Mouse (Mus musculus) testis, adult 2 months (tissue): ENCODE measurements around the gene Nt5dc2. TPM values are rescaled to one million over a fixed set of nuclear protein-coding genes. Genes with fewer than 3 reads are reported as not detected.

Source experiments
- H3K27ac ChIP-seq: fragments of 200-500 bp; 2 replicates; pipeline ENCODE4 v1.5.1; 2012; ENCODE audit warnings: low read depth, low read length; ENCODE audit not compliant: control insufficient read depth, insufficient read depth
- H3K27me3 ChIP-seq: fragments of 200-500 bp; 2 replicates; pipeline ENCODE4 v1.6.1; 2012; ENCODE audit warnings: mild to moderate bottlenecking, low read length, moderate library complexity; ENCODE audit not compliant: control insufficient read depth, insufficient read depth
- H3K36me3 ChIP-seq: fragments of 200-500 bp; 2 replicates; pipeline ENCODE4 v1.6.1; 2012; ENCODE audit warnings: mild to moderate bottlenecking, low read length; ENCODE audit not compliant: control insufficient read depth, insufficient read depth
- H3K4me1 ChIP-seq: fragments of 200-500 bp; 2 replicates; pipeline ENCODE4 v1.6.1; 2012; ENCODE audit warnings: low read length; ENCODE audit not compliant: control insufficient read depth, insufficient read depth
- H3K4me3 ChIP-seq: fragments of 200-500 bp; 2 replicates; pipeline ENCODE4 v1.5.1; 2012; ENCODE audit warnings: low read depth, mild to moderate bottlenecking, low read length, moderate library complexity, mixed read lengths; ENCODE audit not compliant: control insufficient read depth
- CTCF ChIP-seq: fragments of 200-500 bp; IDR thresholded peaks from 2 replicates; pipeline ENCODE4 v1.5.1; 2012; ENCODE audit warnings: low read depth, mild to moderate bottlenecking, inconsistent platforms, low read length, moderate library complexity; ENCODE audit not compliant: control insufficient read depth, insufficient read depth, insufficient replicate concordance
- POLR2A ChIP-seq: fragments of 200-500 bp; IDR thresholded peaks from 2 replicates; pipeline ENCODE4 v1.6.1; 2012; ENCODE audit warnings: low read depth, mild to moderate bottlenecking, inconsistent platforms, low read length, moderate library complexity; ENCODE audit not compliant: control insufficient read depth
- polyA plus RNA-seq: library from polyadenylated mRNA; depleted of rRNA; stranded (reverse); fragments of >200 nt; gene quantifications from 2 replicates; pipeline ENCODE4 v1.2.3, GENCODE M21; 2012; rRNA removed

Nt5dc2 gene
- polyA plus RNA-seq, 1 experiment: 24.4 TPM

GRCm38 (mm10) chr14:31182786-31183290 is 52.0 kb downstream of the Nt5dc2 start:
- no peaks in the 10 kb centered on the region for H3K27me3 ChIP-seq
- no peaks in the 10 kb centered on the region for H3K36me3 ChIP-seq
- H3K27ac ChIP-seq: no peak overlapping the region
- no peak for TF ChIP-seq CTCF
- TF ChIP-seq POLR2A: no peak
- no peak overlapping the region for H3K4me3 ChIP-seq
- no peaks in the 10 kb centered on the region; the same call in 1 of the 2 replicates for H3K4me1 ChIP-seq

GRCm38 (mm10) chr14:31183541-31183940 is 52.7 kb downstream of the Nt5dc2 start:
- no peaks in the 10 kb centered on the region; the same call in 1 of the 2 replicates for H3K4me1 ChIP-seq
- H3K27ac ChIP-seq: no peak overlapping the region
- H3K36me3 ChIP-seq: no peaks in the 10 kb centered on the region
- no peak for TF ChIP-seq CTCF
- no peak for TF ChIP-seq POLR2A
- no peak overlapping the region for H3K4me3 ChIP-seq
- no peaks in the 10 kb centered on the region for H3K27me3 ChIP-seq

GRCm38 (mm10) chr14:31184195-31184594 is 53.3 kb downstream of the Nt5dc2 start:
- Histone ChIP-seq H3K36me3 (no peaks in the 10 kb centered on the region), H3K4me1 (no peaks in the 10 kb centered on the region; the same call in 1 of the 2 replicates), H3K27ac (no peak overlapping the region), H3K27me3 (no peaks in the 10 kb centered on the region), H3K4me3 (no peak overlapping the region)
- TF ChIP-seq POLR2A: no peak
- TF ChIP-seq CTCF: no peak

- TF ChIP-seq CTCF: no peak
- TF ChIP-seq POLR2A: no peak
- H3K4me3 ChIP-seq: no peak overlapping the region
Measured at GRCm38 (mm10) chr14:31186656-31187055, 55.8 kb downstream of the Nt5dc2 start.

More at GRCm38 (mm10) chr14:31186656-31187055, 55.8 kb downstream of the Nt5dc2 start:
- H3K27ac ChIP-seq: no peak overlapping the region
- H3K4me1 ChIP-seq: no peaks in the 10 kb centered on the region; the same call in 1 of the 2 replicates
- no peaks in the 10 kb centered on the region for H3K27me3 ChIP-seq
- no peaks in the 10 kb centered on the region for H3K36me3 ChIP-seq

Other genes with a start within 250 kb of the Nt5dc2 start
- 0.07 and 0.21 TPM in 2 replicates for gene Itih4, start 244.6 kb upstream of the Nt5dc2 start, polyA plus RNA-seq
- gene Itih3, start 207.3 kb upstream of the Nt5dc2 start, polyA plus RNA-seq: 0.36 and 0.66 TPM in 2 replicates
- gene Itih1, start 187.8 kb upstream of the Nt5dc2 start, polyA plus RNA-seq: not detected in 2 replicates
- 30.3 and 33.4 TPM in 2 replicates for gene Nek4, start 179.7 kb upstream of the Nt5dc2 start, polyA plus RNA-seq
- 170 and 200 TPM in 2 replicates for gene Glt8d1, start 129.7 kb upstream of the Nt5dc2 start, polyA plus RNA-seq
- gene Spcs1, start 129.4 kb upstream of the Nt5dc2 start, polyA plus RNA-seq: 613 and 684 TPM in 2 replicates
- 8.3 and 8.5 TPM in 2 replicates for gene Pbrm1, start 111.9 kb upstream of the Nt5dc2 start, polyA plus RNA-seq
- 16.2 and 18.1 TPM in 2 replicates for gene Gnl3, start 111.9 kb upstream of the Nt5dc2 start, polyA plus RNA-seq
- 8.9 and 11.8 TPM in 2 replicates for gene Smim4, start 2.1 kb upstream of the Nt5dc2 start, polyA plus RNA-seq
- 8.0 and 9.2 TPM in 2 replicates for gene Stab1, start 37.6 kb downstream of the Nt5dc2 start, polyA plus RNA-seq
- 0.48 and 0.59 TPM in 2 replicates for gene Tnnc1, start 77.3 kb downstream of the Nt5dc2 start, polyA plus RNA-seq
- gene Nisch, start 85.9 kb downstream of the Nt5dc2 start, polyA plus RNA-seq: 62.1 and 63.8 TPM in 2 replicates
- 0.65 and 0.79 TPM in 2 replicates for gene Sema3g, start 86.8 kb downstream of the Nt5dc2 start, polyA plus RNA-seq
- 1,194 and 1,232 TPM in 2 replicates for gene Phf7, start 120.3 kb downstream of the Nt5dc2 start, polyA plus RNA-seq
- 84.1 and 84.7 TPM in 2 replicates for gene Bap1, start 120.4 kb downstream of the Nt5dc2 start, polyA plus RNA-seq
- gene Dnah1, start 192.8 kb downstream of the Nt5dc2 start, polyA plus RNA-seq: 54.0 and 54.2 TPM in 2 replicates
- 6.5 and 8.5 TPM in 2 replicates for gene Capn7, start 205.6 kb downstream of the Nt5dc2 start, polyA plus RNA-seq